Mouse (Mus musculus): Measurements from ENCODE around the gene Josd1. TPM values are rescaled to one million over a fixed set of nuclear protein-coding genes. Genes with fewer than 3 reads are reported as not detected.
"Not testable (repeated sequence)": the region's sequence is repeated elsewhere in the genome, so short reads cannot be mapped to it uniquely, and the experiment has no call there.

Gene Josd1
- total and polyA plus RNA-seq, 2 experiments from 2014 or later, result 20.0 to 57.9 TPM

- 86% methylated on average over 6 of the region's 6 CpGs for WGBS
- H3K9ac ChIP-seq (replicated peaks; ENCODE audit: low read length), result no peak overlapping the region
- no peak overlapping the region for H3K4me3 ChIP-seq (ENCODE audit: low read length)
- no peak overlapping the region for H3K27ac ChIP-seq
- no peak for ATAC-seq
- no peaks in the 10 kb centered on the region for H3K27me3 ChIP-seq (ENCODE audit: insufficient read depth, low read length)
- DNase-seq (ENCODE audit: low spot score), result no peak
- H3K9me3 ChIP-seq (ENCODE audit: low read length), result no peaks in the 10 kb centered on the region
- H3K4me1 ChIP-seq (ENCODE audit: insufficient read depth, low read length), result peaks cover 34% of the 10 kb centered on the region
- TF ChIP-seq CTCF (IDR thresholded peaks at IDR 0.05; ENCODE audit: low read depth), result no peak
- peak overlapping the region; percentile 79; the same call in 1 of the 2 replicates for H3K4me2 ChIP-seq (ENCODE audit: low read depth, low read length)
- H3K36me3 ChIP-seq (ENCODE audit: insufficient read depth, low read length), result no peaks in the 10 kb centered on the region
These were observed 4.6 kb downstream of the Josd1 start for GRCm38 (mm10) chr15:79683146-79683545.

- peaks cover 34% of the 10 kb centered on the region for H3K4me1 ChIP-seq (ENCODE audit: insufficient read depth, low read length)
- TF ChIP-seq CTCF (IDR thresholded peaks at IDR 0.05; ENCODE audit: low read depth), result no peak
These were observed 5.7 kb downstream of the Josd1 start for GRCm38 (mm10) chr15:79681973-79682372.

GRCm38 (mm10) chr15:79677936-79678335, 9.8 kb downstream of the Josd1 start:
- Histone ChIP-seq H3K27ac (no peak overlapping the region), H3K36me3 (ENCODE audit: insufficient read depth, low read length) (peaks cover 28% of the 10 kb centered on the region)
- 91% methylated on average over 2 of the region's 2 CpGs for WGBS

More at GRCm38 (mm10) chr15:79681973-79682372, 5.7 kb downstream of the Josd1 start:
- 86% methylated on average over 4 of the region's 4 CpGs for WGBS
- no peak overlapping the region for H3K27ac ChIP-seq
- no peak overlapping the region for H3K4me3 ChIP-seq (ENCODE audit: low read length)
- no peaks in the 10 kb centered on the region for H3K9me3 ChIP-seq (ENCODE audit: low read length)
- no peaks in the 10 kb centered on the region for H3K36me3 ChIP-seq (ENCODE audit: insufficient read depth, low read length)
- H3K9ac ChIP-seq (replicated peaks; ENCODE audit: low read length), result no peak overlapping the region
- no peak for DNase-seq (ENCODE audit: low spot score)
- ATAC-seq, result 0 out of 2 replicates have a peak, but pooled peaks have one; percentile 7
- no peaks in the 10 kb centered on the region for H3K27me3 ChIP-seq (ENCODE audit: insufficient read depth, low read length)
- 0 out of 2 replicates have a peak overlapping the region, but pooled peaks have one; percentile 1 for H3K4me2 ChIP-seq (ENCODE audit: low read depth, low read length)

GRCm38 (mm10) chr15:79671828-79672348, 15.8 kb downstream of the Josd1 start:
- H3K27ac ChIP-seq; H3K9me3 ChIP-seq (ENCODE audit: low read length); ATAC-seq; DNase-seq (ENCODE audit: low spot score); H3K9ac ChIP-seq (replicated peaks; ENCODE audit: low read length); H3K4me1 ChIP-seq (ENCODE audit: insufficient read depth, low read length); H3K27me3 ChIP-seq (ENCODE audit: insufficient read depth, low read length): not testable (repeated sequence)
- WGBS, result 75% methylated on average over 11 of the region's 11 CpGs
- peak overlapping the region; percentile 85 for H3K4me3 ChIP-seq (ENCODE audit: low read length)
- H3K4me2 ChIP-seq (ENCODE audit: low read depth, low read length), result peak overlapping the region; percentile 81
- peaks cover 32% of the 10 kb centered on the region for H3K36me3 ChIP-seq (ENCODE audit: insufficient read depth, low read length)

More at GRCm38 (mm10) chr15:79677936-79678335, 9.8 kb downstream of the Josd1 start:
- Histone ChIP-seq H3K4me2 (ENCODE audit: low read depth, low read length) (no peak overlapping the region), H3K9ac (replicated peaks; ENCODE audit: low read length) (no peak overlapping the region), H3K27me3 (ENCODE audit: insufficient read depth, low read length) (no peaks in the 10 kb centered on the region), H3K4me3 (ENCODE audit: low read length) (no peak overlapping the region), H3K9me3 (ENCODE audit: low read length) (no peaks in the 10 kb centered on the region), H3K4me1 (ENCODE audit: insufficient read depth, low read length) (no peaks in the 10 kb centered on the region)
- no peak for TF ChIP-seq CTCF (IDR thresholded peaks at IDR 0.05; ENCODE audit: low read depth)
- DNase-seq (ENCODE audit: low spot score) (no peak), ATAC-seq (no peak)

- ATAC-seq, result peak; percentile 53; the same call in 1 of the 2 replicates
- Histone ChIP-seq H3K4me2 (ENCODE audit: low read depth, low read length) (peak overlapping the region; percentile 81), H3K36me3 (ENCODE audit: insufficient read depth, low read length) (peaks cover 40% of the 10 kb centered on the region), H3K9me3 (ENCODE audit: low read length) (no peaks in the 10 kb centered on the region), H3K4me1 (ENCODE audit: insufficient read depth, low read length) (0 out of 2 replicates have a peak, but pooled peaks cover 3% of the 10 kb centered on the region), H3K4me3 (ENCODE audit: low read length) (peak overlapping the region; percentile 85), H3K9ac (replicated peaks; ENCODE audit: low read length) (peak overlapping the region; percentile 75), H3K27me3 (ENCODE audit: insufficient read depth, low read length) (no peaks in the 10 kb centered on the region), H3K27ac (peak overlapping the region; percentile 70)
- TF ChIP-seq CTCF (IDR thresholded peaks at IDR 0.05; ENCODE audit: low read depth), result no peak
- under 1% methylated on average over 33 of the region's 37 CpGs for WGBS
- no peak for DNase-seq (ENCODE audit: low spot score)
These were observed 16.8 kb downstream of the Josd1 start for GRCm38 (mm10) chr15:79670972-79671299.

GRCm38 (mm10) chr15:79670249-79670971, 17.3 kb downstream of the Josd1 start, which contains the start of gene Tomm22:
Tomm22 (plus strand) TSS chr15:79670861.
- H3K4me1 ChIP-seq (ENCODE audit: insufficient read depth, low read length), result 0 out of 2 replicates have a peak, but pooled peaks cover 3% of the 10 kb centered on the region
- WGBS, result 20% methylated on average over 32 of the region's 33 CpGs
- no peaks in the 10 kb centered on the region for H3K27me3 ChIP-seq (ENCODE audit: insufficient read depth, low read length)
- TF ChIP-seq CTCF (IDR thresholded peaks at IDR 0.05; ENCODE audit: low read depth), result peak; percentile 76
- H3K9me3 ChIP-seq (ENCODE audit: low read length), result no peaks in the 10 kb centered on the region
- peak within 1 kb of the TSS; percentile 70 for H3K27ac ChIP-seq
- peak; percentile 97 for DNase-seq (ENCODE audit: low spot score)
- peak within 1 kb of the TSS; percentile 81 for H3K4me2 ChIP-seq (ENCODE audit: low read depth, low read length)
- peak within 1 kb of the TSS; percentile 85 for H3K4me3 ChIP-seq (ENCODE audit: low read length)
- peaks cover 41% of the 10 kb centered on the region for H3K36me3 ChIP-seq (ENCODE audit: insufficient read depth, low read length)
- H3K9ac ChIP-seq (replicated peaks; ENCODE audit: low read length), result peak within 1 kb of the TSS; percentile 75
- ATAC-seq, result peak; percentile 97
